Mouse (Mus musculus) bone marrow macrophage, adult 2 months (primary cell): ENCODE measurements around the gene Tex14.

ENCODE experiments used
- CTCF ChIP-seq: IDR thresholded peaks from 2 replicates; pipeline ENCODE4 v1.5.1; 2012; ENCODE audit warnings: low read depth, mild to moderate bottlenecking, low read length, moderate library complexity
- POLR2A ChIP-seq: IDR thresholded peaks from 2 replicates; pipeline ENCODE4 v1.6.1; 2012; ENCODE audit warnings: mild to moderate bottlenecking, low read depth, low read length, borderline replicate concordance

DNA sequence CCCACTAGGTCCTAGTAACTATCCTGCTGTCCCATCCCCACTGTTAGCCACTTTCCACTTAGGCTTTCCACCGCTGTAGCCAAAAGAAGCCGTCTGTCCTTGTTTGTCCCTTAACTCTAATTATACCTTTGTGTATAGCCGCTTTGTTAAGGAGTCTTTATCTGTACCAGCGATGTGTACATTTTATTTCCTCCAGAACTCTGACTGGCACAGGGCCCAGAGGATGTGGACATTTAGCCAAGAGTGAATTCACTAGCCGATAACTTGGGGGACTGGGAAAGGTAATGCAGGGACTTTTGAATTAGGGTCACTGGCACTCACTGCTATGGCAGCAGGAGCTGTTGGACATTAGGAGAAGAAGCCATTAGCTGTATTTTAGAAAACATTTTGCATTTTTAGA lies 149.5 kb downstream of the Tex14 start:
- TF ChIP-seq POLR2A = no peak
- no peak for TF ChIP-seq CTCF
